Mouse (Mus musculus) cerebellum, adult 11 months (tissue): ENCODE measurements around the gene Olfr881.

ENCODE experiments used
- DNase-seq: peaks from one replicate; pipeline ENCODE4 v3.0.0; 2022

The Olfr881 gene

GRCm38 (mm10) chr9:37991525-37991924, at the start of gene Olfr881:
Gene Olfr881 (plus strand): TSS chr9:37991825.
- DNase-seq: no peak

GRCm38 (mm10) chr9:37998581-37999204, 7.1 kb downstream of the Olfr881 start:
- no peak for DNase-seq

- no peak for DNase-seq
These were observed 8.4 kb downstream of the Olfr881 start for GRCm38 (mm10) chr9:38000021-38000420.

- no peak for DNase-seq
These were observed 33.9 kb downstream of the Olfr881 start, which contains the start of gene Olfr883 for GRCm38 (mm10) chr9:38025508-38025907. Gene Olfr883 (plus strand): TSS chr9:38025808.
